Mouse (Mus musculus): Measurements from ENCODE around the gene Slc25a31.

DNA sequence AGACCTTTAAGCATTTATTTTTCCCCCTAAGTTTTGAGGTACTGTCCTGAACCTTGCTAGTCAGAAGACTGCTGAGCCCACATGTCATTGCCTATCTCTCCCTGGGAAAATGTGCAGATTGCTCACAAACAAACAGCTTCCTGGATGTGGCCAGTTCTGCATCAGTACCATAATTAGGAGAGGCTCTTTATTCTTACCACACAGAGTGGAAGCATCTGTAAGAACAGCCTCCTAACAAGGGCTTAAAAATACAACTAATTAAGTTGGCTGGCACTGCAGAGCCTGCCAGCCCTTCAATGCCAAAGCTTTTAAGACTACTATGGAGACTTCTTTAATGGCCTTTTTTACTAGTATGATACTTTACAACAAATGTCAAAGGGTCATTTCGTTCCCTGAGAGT lies 35.1 kb upstream of the Slc25a31 start:
- TF ChIP-seq POLR2A (IDR thresholded peaks at IDR 0.05; ENCODE audit: low read depth, low read length): no peak
- no peak for TF ChIP-seq EP300 (IDR thresholded peaks at IDR 0.05; ENCODE audit: low read length)
- no peak for TF ChIP-seq UBTF (IDR thresholded peaks at IDR 0.05; ENCODE audit: low read depth, low read length)
- no peak for TF ChIP-seq MAX (IDR thresholded peaks at IDR 0.05; ENCODE audit: low read length)
- TF ChIP-seq ZNF384 (IDR thresholded peaks at IDR 0.05; ENCODE audit: low read depth, low read length): no peak
- no peak for TF ChIP-seq CTCF (conservative IDR thresholded peaks at IDR 0.05 in 1 of 2, IDR thresholded peaks at IDR 0.05 in 1 of 2; ENCODE audit: low read depth in 2 of 2, low read length in 2 of 2)
- TF ChIP-seq MAFK (IDR thresholded peaks at IDR 0.05; ENCODE audit: insufficient replicate concordance, low read length): no peak
- no peak for TF ChIP-seq ZKSCAN1 (IDR thresholded peaks at IDR 0.05; ENCODE audit: borderline replicate concordance, low read depth, low read length)
- no peak for TF ChIP-seq ZC3H11A (IDR thresholded peaks at IDR 0.05; ENCODE audit: low read depth, low read length)
- no peak for TF ChIP-seq USF1 (IDR thresholded peaks at IDR 0.05; ENCODE audit: low read depth, low read length)
- TF ChIP-seq MXI1 (IDR thresholded peaks at IDR 0.05; ENCODE audit: low read depth, low read length): no peak
- no peak for TF ChIP-seq RAD21 (IDR thresholded peaks at IDR 0.05; ENCODE audit: low read depth, low read length)
